Mouse (Mus musculus): ENCODE results near the gene Palm3. TPM values are rescaled to one million over a fixed set of nuclear protein-coding genes. Genes with fewer than 3 reads are reported as not detected.

Palm3 gene
- total and polyA plus RNA-seq, 3 experiments: 0.13 to 0.77 (median 0.16) TPM

- no peak for DNase-seq (ENCODE audit: extremely low read depth)
- Histone ChIP-seq H3K9ac (ENCODE audit: insufficient read depth, low read depth) (peak overlapping the region; percentile 45), H3K36me3 (replicated peaks in 1 of 2; ENCODE audit: control insufficient read depth in 1 of 2, insufficient read depth in 1 of 2, low read length in 1 of 2) (peaks cover 14 to 43% of the 10 kb centered on the region in 2 experiments), H3K4me2 (ENCODE audit: insufficient read depth, low read depth, poor library complexity, severe bottlenecking) (peak overlapping the region; percentile 21), H3K4me3 (replicated peaks in 1 of 3; ENCODE audit: low read depth in 2 of 3, low read length in 2 of 3, poor library complexity in 1 of 3) (peak overlapping the region; percentile 55 to 58 (median 55)), H3K27ac (ENCODE audit: insufficient read depth, low read depth) (0 out of 2 replicates have a peak overlapping the region, but pooled peaks have one; percentile 13), H3K79me2 (replicated peaks; ENCODE audit: control insufficient read depth, extremely low read depth, insufficient read depth, poor library complexity, severe bottlenecking) (peaks cover 3% of the 10 kb centered on the region; the same call in 1 of the 2 replicates), H3K27me3 (replicated peaks) (no peaks in the 10 kb centered on the region), H3K4me1 (ENCODE audit: control insufficient read depth in 1 of 2, insufficient read depth in 2 of 2) (peaks cover 18 to 36% of the 10 kb centered on the region in 2 experiments), H3K9me3 (replicated peaks; ENCODE audit: low read length) (no peaks in the 10 kb centered on the region)
- dilution Hi-C loops (cut with MboI; ENCODE audit: extremely low pct_ligation_motif_present, extremely low pct_unique_long_range_greater_than_20kb, low sequenced_read_pairs) (no loop called here), in situ Hi-C loops (cut with MboI; ENCODE audit: low pct_ligation_motif_present, low pct_unique_long_range_greater_than_20kb, low sequenced_read_pairs) (no loop called here)
- TF ChIP-seq ZNF384 (IDR thresholded peaks at IDR 0.05; ENCODE audit: low read depth, low read length) (peak; percentile 59), ETS1 (conservative IDR thresholded peaks at IDR 0.05; ENCODE audit: low read depth, low read length) (no peak)
These were observed 17.5 kb upstream of the Palm3 start for GRCm38 (mm10) chr8:84003612-84004246.

GRCm38 (mm10) chr8:84004533-84005201, 16.6 kb upstream of the Palm3 start:
- dilution Hi-C loops (cut with MboI; ENCODE audit: extremely low pct_ligation_motif_present, extremely low pct_unique_long_range_greater_than_20kb, low sequenced_read_pairs) (no loop called here), in situ Hi-C loops (cut with MboI; ENCODE audit: low pct_ligation_motif_present, low pct_unique_long_range_greater_than_20kb, low sequenced_read_pairs) (no loop called here)
- H3K9me3 ChIP-seq (replicated peaks; ENCODE audit: low read length): no peaks in the 10 kb centered on the region
- H3K36me3 ChIP-seq (replicated peaks in 1 of 2; ENCODE audit: control insufficient read depth in 1 of 2, insufficient read depth in 1 of 2, low read length in 1 of 2): peaks cover 14 to 35% of the 10 kb centered on the region in 2 experiments
- H3K4me3 ChIP-seq (replicated peaks in 1 of 3; ENCODE audit: low read depth in 2 of 3, low read length in 2 of 3, poor library complexity in 1 of 3): peak overlapping the region; percentile 55 to 58 (median 55)
- peaks cover 9 to 27% of the 10 kb centered on the region in 2 experiments for H3K4me1 ChIP-seq (ENCODE audit: control insufficient read depth in 1 of 2, insufficient read depth in 2 of 2)
- peak overlapping the region; percentile 62 for H3K4me2 ChIP-seq (ENCODE audit: insufficient read depth, low read depth, poor library complexity, severe bottlenecking)
- DNase-seq (ENCODE audit: extremely low read depth): peak; percentile 98
- H3K27ac ChIP-seq (ENCODE audit: insufficient read depth, low read depth): peak overlapping the region; percentile 81
- no peaks in the 10 kb centered on the region for H3K27me3 ChIP-seq (replicated peaks)
- H3K79me2 ChIP-seq (replicated peaks; ENCODE audit: control insufficient read depth, extremely low read depth, insufficient read depth, poor library complexity, severe bottlenecking): no peaks in the 10 kb centered on the region
- H3K9ac ChIP-seq (ENCODE audit: insufficient read depth, low read depth): peak overlapping the region; percentile 86
- TF ChIP-seq IRF4 (IDR thresholded peaks at IDR 0.05; ENCODE audit: low read depth, low read length) (peak; percentile 77), RCOR1 (conservative IDR thresholded peaks at IDR 0.05; ENCODE audit: low read depth, low read length) (no peak), KAT2A (IDR thresholded peaks at IDR 0.05; ENCODE audit: insufficient replicate concordance, low read length) (peak; percentile 90; the same call in 1 of the 2 replicates), ZNF384 (IDR thresholded peaks at IDR 0.05; ENCODE audit: low read depth, low read length) (peak; percentile 95), UBTF (IDR thresholded peaks at IDR 0.05; ENCODE audit: low read depth, low read length) (no peak), ZC3H11A (IDR thresholded peaks at IDR 0.05; ENCODE audit: low read depth, low read length) (no peak), SIN3A (IDR thresholded peaks at IDR 0.05; ENCODE audit: low read length) (peak; percentile 60; the same call in 1 of the 2 replicates), TCF12 (IDR thresholded peaks at IDR 0.05; ENCODE audit: low read depth, low read length) (peak; percentile 64; the same call in 1 of the 2 replicates), E2F4 (IDR thresholded peaks at IDR 0.05; ENCODE audit: insufficient replicate concordance, low read depth, low read length) (no peak), POLR2A (IDR thresholded peaks at IDR 0.05; ENCODE audit: low read depth, low read length) (no peak; the same call in none of the 2 replicates), CTCF (conservative IDR thresholded peaks at IDR 0.05 in 1 of 2, IDR thresholded peaks at IDR 0.05 in 1 of 2; ENCODE audit: low read depth in 2 of 2, low read length in 2 of 2) (no peak), JUND (conservative IDR thresholded peaks at IDR 0.05; ENCODE audit: low read depth, low read length) (no peak), CHD2 (IDR thresholded peaks at IDR 0.05; ENCODE audit: low read length) (peak; percentile 87), ZKSCAN1 (IDR thresholded peaks at IDR 0.05; ENCODE audit: borderline replicate concordance, low read depth, low read length) (no peak), USF1 (IDR thresholded peaks at IDR 0.05; ENCODE audit: low read depth, low read length) (no peak), MYC (IDR thresholded peaks at IDR 0.05; ENCODE audit: low read depth, low read length) (peak; percentile 71; the same call in 1 of the 2 replicates), MEF2A (IDR thresholded peaks at IDR 0.05; ENCODE audit: borderline replicate concordance, low read depth, low read length) (no peak; the same call in none of the 2 replicates), NRF1 (IDR thresholded peaks at IDR 0.05; ENCODE audit: low read depth, low read length) (peak; percentile 90), TBP (conservative IDR thresholded peaks at IDR 0.05; ENCODE audit: low read depth, low read length) (peak; percentile 72), ELF1 (IDR thresholded peaks at IDR 0.05; ENCODE audit: low read depth, low read length) (peak; percentile 95), POLR2AphosphoS2 (IDR thresholded peaks at IDR 0.05; ENCODE audit: low read depth, low read length) (no peak), NELFE (IDR thresholded peaks at IDR 0.05; ENCODE audit: low read depth, low read length) (no peak), MXI1 (IDR thresholded peaks at IDR 0.05; ENCODE audit: low read depth, low read length) (no peak), MAZ (IDR thresholded peaks at IDR 0.05; ENCODE audit: low read depth, low read length) (0 out of 2 replicates have a peak, but pooled peaks have one; percentile 69), BHLHE40 (IDR thresholded peaks at IDR 0.05; ENCODE audit: low read depth, low read length) (peak; percentile 53; the same call in 1 of the 2 replicates), PAX5 (IDR thresholded peaks at IDR 0.05; ENCODE audit: low read length) (no peak), CHD1 (IDR thresholded peaks at IDR 0.05; ENCODE audit: low read depth, low read length) (no peak), EP300 (IDR thresholded peaks at IDR 0.05; ENCODE audit: low read length) (no peak), MAX (IDR thresholded peaks at IDR 0.05; ENCODE audit: low read length) (no peak), RAD21 (IDR thresholded peaks at IDR 0.05; ENCODE audit: low read depth, low read length) (no peak)
